Mouse (Mus musculus) stomach, postnatal 0 days (tissue): ENCODE data around the gene Rce1.

Experiments
- CTCF ChIP-seq: IDR thresholded peaks from 2 replicates; pipeline ENCODE4 v1.5.1; 2016; ENCODE audit warnings: antibody characterized with exemption, low read depth, mild to moderate bottlenecking, moderate library complexity
- EP300 ChIP-seq: optimal IDR thresholded peaks from 2 replicates; pipeline ENCODE3; 2016; ENCODE audit warnings: antibody characterized with exemption

DNA sequence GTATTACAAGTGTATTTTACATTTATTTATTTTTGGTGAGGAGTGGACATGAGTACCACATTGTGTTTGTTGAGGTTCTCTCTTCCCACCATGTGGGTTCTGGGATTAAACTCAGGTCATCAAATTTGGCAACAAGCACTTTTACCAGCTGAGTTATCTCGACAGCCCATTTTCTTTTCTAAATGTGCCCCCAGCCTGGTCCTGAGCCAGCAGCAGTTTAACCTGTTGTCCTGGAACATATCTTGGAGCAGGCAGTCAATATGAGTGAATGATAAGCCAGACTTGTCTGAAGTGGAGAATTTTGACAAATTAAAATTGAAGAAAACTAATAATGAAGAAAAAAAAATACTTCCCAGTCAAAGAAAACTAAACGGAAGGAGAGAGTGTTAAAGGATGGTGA is 29.4 kb downstream of the Rce1 start:
- TF ChIP-seq EP300 (no peak), CTCF (no peak)
